Mouse (Mus musculus) embryonic facial prominence, embryonic 14.5 days (tissue): ENCODE measurements around the gene Myog. TPM values are rescaled to one million over a fixed set of nuclear protein-coding genes. Genes with fewer than 3 reads are reported as not detected.

Experiments
- ATAC-seq: fragments of 200-750 bp; cut with Nextera tagmentation; 2 replicates; pipeline ENCODE4 v1.8.0; 2017; ENCODE audit warnings: low read depth, moderate number of reproducible peaks, moderate TSS enrichment
- DNase-seq: peaks from one replicate; pipeline ENCODE4 v3.0.0-alpha.2; 2015; ENCODE audit warnings: low spot score
- H3K27ac ChIP-seq: fragments of 300-500 bp; sonication (generic); replicated peaks from 2 replicates; pipeline ENCODE4 v1.5.1; 2014; ENCODE audit warnings: low read depth, mild to moderate bottlenecking, low read length, moderate library complexity
- H3K27me3 ChIP-seq: fragments of 300-500 bp; sonication (generic); replicated peaks from 2 replicates; pipeline ENCODE4 v1.6.1; 2014; ENCODE audit warnings: low read length; ENCODE audit not compliant: control insufficient read depth, insufficient read depth
- H3K36me3 ChIP-seq: fragments of 300-500 bp; sonication (generic); 2 replicates; pipeline ENCODE4 v1.6.1; 2014; ENCODE audit warnings: low read length, mixed read lengths; ENCODE audit not compliant: control insufficient read depth, insufficient read depth
- H3K4me1 ChIP-seq: fragments of 300-500 bp; sonication (generic); 2 replicates; pipeline ENCODE4 v1.6.1; 2014; ENCODE audit warnings: antibody characterized with exemption, low read length; ENCODE audit not compliant: control insufficient read depth, insufficient read depth
- H3K4me2 ChIP-seq: fragments of 300-500 bp; sonication (generic); 2 replicates; pipeline ENCODE4 v1.6.1; 2014; ENCODE audit warnings: low read depth, mild to moderate bottlenecking, low read length, moderate library complexity, mixed read lengths
- H3K4me3 ChIP-seq: fragments of 300-500 bp; sonication (generic); 2 replicates; pipeline ENCODE4 v1.5.1; 2014; ENCODE audit warnings: low read depth, mild to moderate bottlenecking, low read length
- H3K9ac ChIP-seq: fragments of 300-500 bp; sonication (generic); 2 replicates; pipeline ENCODE4 v1.6.1; 2014; ENCODE audit warnings: low read depth, mild to moderate bottlenecking, low read length, moderate library complexity, mixed read lengths
- H3K9me3 ChIP-seq: fragments of 300-500 bp; sonication (generic); 2 replicates; pipeline ENCODE4 v1.6.1; 2016; ENCODE audit warnings: low read length; ENCODE audit not compliant: control insufficient read depth
- WGBS: fragments of 180-500 bp; shearing (Covaris S2); extraction: QIAGEN DNeasy Blood & Tissue Kit; methylation state at CpG from one replicate; pipeline ENCODE4 v1.1.7; 2014; 5-methylcytosine and 5-hydroxymethylcytosine counted together
- polyA plus RNA-seq: library from polyadenylated mRNA; unstranded; fragments of >200 nt; fragmentation: Nextera tagmentation; extraction: Ambion mirVana; gene quantifications from 2 replicates; pipeline ENCODE4 v1.2.1, GENCODE M21; 2014

Myog gene
- polyA plus RNA-seq, 1 experiment from 2014 or later, result 223 TPM

DNA sequence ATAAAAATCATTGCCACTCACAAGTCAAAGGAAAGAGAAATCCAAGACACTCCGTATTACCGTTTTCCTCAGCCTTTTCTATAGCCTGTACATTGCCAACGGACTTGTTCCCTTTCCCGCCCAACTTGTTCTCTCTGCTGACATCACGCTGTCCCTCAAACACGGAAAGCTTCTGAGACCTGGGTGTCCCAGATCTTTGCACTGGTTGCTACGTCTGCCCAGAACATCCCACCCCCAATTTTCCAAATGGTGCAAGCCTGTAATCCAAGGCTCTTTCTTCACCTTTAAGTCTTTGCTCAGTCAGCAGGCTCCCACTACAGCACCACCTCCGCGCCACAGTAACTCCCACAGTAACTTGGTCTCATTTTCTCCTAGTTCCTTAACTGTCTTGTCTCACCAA, 15.2 kb downstream of the Myog start:
- no peak overlapping the region for H3K4me3 ChIP-seq
- H3K36me3 ChIP-seq, result peaks cover 4% of the 10 kb centered on the region; the same call in 1 of the 2 replicates
- no peak overlapping the region for H3K27ac ChIP-seq
- ATAC-seq (no peak), DNase-seq (no peak)
- H3K4me2 ChIP-seq, result no peak overlapping the region
- H3K27me3 ChIP-seq, result peaks cover 9% of the 10 kb centered on the region; the same call in 1 of the 2 replicates
- WGBS, result 89% methylated on average over 9 of the region's 9 CpGs
- H3K9me3 ChIP-seq, result 0 out of 2 replicates have a peak, but pooled peaks cover 5% of the 10 kb centered on the region
- peaks cover 16% of the 10 kb centered on the region for H3K4me1 ChIP-seq
- H3K9ac ChIP-seq, result no peak overlapping the region

DNA sequence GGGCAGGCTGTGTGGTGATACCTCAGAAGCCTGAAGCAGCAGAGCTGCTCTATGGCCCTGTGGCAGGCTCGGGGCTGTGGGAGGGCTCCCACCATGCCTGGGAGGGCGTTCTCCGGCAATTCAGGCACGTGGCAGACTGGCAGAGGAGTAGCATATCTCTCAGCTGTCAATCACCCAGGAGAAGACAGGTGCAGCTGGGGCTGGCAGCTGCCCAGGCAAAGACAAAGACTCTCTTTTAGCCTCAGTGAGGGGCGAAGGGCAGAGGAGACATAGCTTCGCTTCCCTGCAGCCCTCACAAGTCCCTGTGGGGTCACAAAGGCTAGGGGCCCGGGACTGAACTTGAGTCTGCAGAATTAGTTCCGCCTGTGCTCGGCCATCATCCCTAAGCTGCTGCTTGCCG, 17.6 kb downstream of the Myog start:
- H3K27me3 ChIP-seq, result no peaks in the 10 kb centered on the region
- H3K4me2 ChIP-seq, result no peak overlapping the region
- H3K9ac ChIP-seq, result no peak overlapping the region
- H3K4me1 ChIP-seq, result peaks cover 13% of the 10 kb centered on the region
- 0 out of 2 replicates have a peak, but pooled peaks cover 5% of the 10 kb centered on the region for H3K9me3 ChIP-seq
- 51% methylated on average over 8 of the region's 10 CpGs for WGBS
- H3K36me3 ChIP-seq, result peaks cover 8% of the 10 kb centered on the region; the same call in 1 of the 2 replicates
- no peak overlapping the region for H3K27ac ChIP-seq
- peak; percentile 74; the same call in 1 of the 2 replicates for ATAC-seq
- peak; percentile 81 for DNase-seq
- H3K4me3 ChIP-seq, result no peak overlapping the region

GRCm38 (mm10) chr1:134310291-134310690, 20.5 kb downstream of the Myog start:
- H3K9ac ChIP-seq, result no peak overlapping the region
- no peak overlapping the region for H3K4me3 ChIP-seq
- 83% methylated on average over 2 of the region's 2 CpGs for WGBS
- ATAC-seq, result no peak
- H3K4me1 ChIP-seq, result no peaks in the 10 kb centered on the region
- DNase-seq, result no peak
- peaks cover 8% of the 10 kb centered on the region; the same call in 1 of the 2 replicates for H3K36me3 ChIP-seq
- H3K27me3 ChIP-seq, result no peaks in the 10 kb centered on the region
- no peak overlapping the region for H3K4me2 ChIP-seq
- no peak overlapping the region for H3K27ac ChIP-seq
- H3K9me3 ChIP-seq, result no peaks in the 10 kb centered on the region

DNA sequence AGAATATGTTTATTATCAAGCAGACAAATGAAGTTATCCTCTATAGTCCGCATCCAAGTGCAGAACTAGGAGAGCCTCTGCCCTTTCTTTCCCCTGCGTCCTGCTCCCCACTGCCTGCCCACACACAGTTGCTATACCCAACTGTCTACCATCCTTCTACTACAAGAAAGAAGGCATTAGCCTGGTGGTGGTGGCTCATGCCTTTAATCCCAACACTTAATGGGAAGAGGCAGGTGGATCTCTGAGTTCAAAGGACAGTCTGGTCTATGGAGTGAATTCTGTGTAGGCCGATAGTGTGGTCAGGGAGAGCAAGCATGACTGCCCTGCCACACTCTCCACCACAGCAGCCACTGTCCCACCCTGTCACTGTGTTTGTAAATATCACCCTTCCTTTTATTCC, 20.9 kb downstream of the Myog start:
- H3K4me1 ChIP-seq, result no peaks in the 10 kb centered on the region
- H3K27ac ChIP-seq, result no peak overlapping the region
- H3K4me3 ChIP-seq, result no peak overlapping the region
- H3K4me2 ChIP-seq, result no peak overlapping the region
- ATAC-seq (no peak), DNase-seq (no peak)
- no peaks in the 10 kb centered on the region for H3K9me3 ChIP-seq
- 90% methylated on average over 3 of the region's 3 CpGs for WGBS
- no peaks in the 10 kb centered on the region for H3K27me3 ChIP-seq
- no peak overlapping the region for H3K9ac ChIP-seq
- H3K36me3 ChIP-seq, result peaks cover 8% of the 10 kb centered on the region; the same call in 1 of the 2 replicates

GRCm38 (mm10) chr1:134311760-134312159, 22.0 kb downstream of the Myog start:
- DNase-seq, result no peak
- Histone ChIP-seq H3K4me2 (no peak overlapping the region), H3K4me3 (no peak overlapping the region), H3K27ac (no peak overlapping the region), H3K9ac (no peak overlapping the region), H3K9me3 (no peaks in the 10 kb centered on the region), H3K36me3 (peaks cover 14% of the 10 kb centered on the region; the same call in 1 of the 2 replicates), H3K27me3 (no peaks in the 10 kb centered on the region), H3K4me1 (no peaks in the 10 kb centered on the region)
- 87% methylated on average over 7 of the region's 7 CpGs for WGBS
- no peak for ATAC-seq

DNA sequence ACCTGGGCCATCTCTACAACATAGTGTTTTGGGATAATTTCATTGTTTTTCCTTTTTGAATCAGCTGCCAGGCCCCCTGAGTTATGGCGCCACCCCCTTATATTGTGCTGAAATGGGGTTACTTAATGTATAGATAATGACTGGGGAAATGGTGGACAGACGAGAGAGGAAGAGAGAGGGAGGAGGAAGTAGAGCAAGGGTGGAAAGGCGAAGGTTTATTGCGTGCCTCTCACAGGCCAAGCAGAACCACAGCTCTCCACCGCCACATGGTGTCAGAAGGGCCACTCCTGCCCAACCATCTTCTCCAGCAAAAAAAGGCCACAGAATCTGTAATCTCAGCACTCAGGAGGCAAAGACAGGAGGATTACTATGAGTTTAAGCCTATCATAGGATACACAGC, 25.4 kb downstream of the Myog start:
- Histone ChIP-seq H3K27me3 (no peaks in the 10 kb centered on the region), H3K9me3 (no peaks in the 10 kb centered on the region), H3K36me3 (peaks cover 15% of the 10 kb centered on the region; the same call in 1 of the 2 replicates), H3K4me3 (no peak overlapping the region), H3K9ac (no peak overlapping the region), H3K4me2 (no peak overlapping the region), H3K4me1 (no peaks in the 10 kb centered on the region), H3K27ac (no peak overlapping the region)
- DNase-seq, result no peak
- WGBS, result 80% methylated on average over 5 of the region's 5 CpGs
- no peak for ATAC-seq

GRCm38 (mm10) chr1:134316361-134316760, 26.6 kb downstream of the Myog start:
- Histone ChIP-seq H3K27ac (no peak overlapping the region), H3K27me3 (no peaks in the 10 kb centered on the region), H3K9ac (no peak overlapping the region), H3K4me2 (no peak overlapping the region), H3K4me1 (no peaks in the 10 kb centered on the region), H3K4me3 (no peak overlapping the region), H3K36me3 (peaks cover 15% of the 10 kb centered on the region; the same call in 1 of the 2 replicates), H3K9me3 (no peaks in the 10 kb centered on the region)
- 83% methylated on average over 9 of the region's 9 CpGs for WGBS
- ATAC-seq, result no peak
- no peak for DNase-seq

- WGBS, result 79% methylated on average over 5 of the region's 5 CpGs
- no peak for ATAC-seq
- no peak overlapping the region for H3K4me3 ChIP-seq
- H3K9me3 ChIP-seq, result no peaks in the 10 kb centered on the region
- H3K4me2 ChIP-seq, result no peak overlapping the region
- DNase-seq, result no peak
- no peak overlapping the region for H3K9ac ChIP-seq
- no peaks in the 10 kb centered on the region for H3K27me3 ChIP-seq
- H3K4me1 ChIP-seq, result no peaks in the 10 kb centered on the region
- H3K27ac ChIP-seq, result no peak overlapping the region
- peaks cover 11% of the 10 kb centered on the region; the same call in 1 of the 2 replicates for H3K36me3 ChIP-seq
Observed at GRCm38 (mm10) chr1:134318261-134318660, 28.5 kb downstream of the Myog start.

- Histone ChIP-seq H3K27ac (no peak overlapping the region), H3K4me2 (no peak overlapping the region), H3K9me3 (no peaks in the 10 kb centered on the region), H3K4me1 (no peaks in the 10 kb centered on the region), H3K9ac (no peak overlapping the region), H3K36me3 (peaks cover 11% of the 10 kb centered on the region; the same call in 1 of the 2 replicates), H3K27me3 (no peaks in the 10 kb centered on the region), H3K4me3 (no peak overlapping the region)
- peak; percentile 82 for ATAC-seq
- peak; percentile 81 for DNase-seq
- 36% methylated on average over 10 of the region's 14 CpGs for WGBS
Observed at GRCm38 (mm10) chr1:134320691-134321301, 31.0 kb downstream of the Myog start.
